Comparison of ENCODE assay signal across 8 mouse cellular contexts in the genomic region with DNA sequence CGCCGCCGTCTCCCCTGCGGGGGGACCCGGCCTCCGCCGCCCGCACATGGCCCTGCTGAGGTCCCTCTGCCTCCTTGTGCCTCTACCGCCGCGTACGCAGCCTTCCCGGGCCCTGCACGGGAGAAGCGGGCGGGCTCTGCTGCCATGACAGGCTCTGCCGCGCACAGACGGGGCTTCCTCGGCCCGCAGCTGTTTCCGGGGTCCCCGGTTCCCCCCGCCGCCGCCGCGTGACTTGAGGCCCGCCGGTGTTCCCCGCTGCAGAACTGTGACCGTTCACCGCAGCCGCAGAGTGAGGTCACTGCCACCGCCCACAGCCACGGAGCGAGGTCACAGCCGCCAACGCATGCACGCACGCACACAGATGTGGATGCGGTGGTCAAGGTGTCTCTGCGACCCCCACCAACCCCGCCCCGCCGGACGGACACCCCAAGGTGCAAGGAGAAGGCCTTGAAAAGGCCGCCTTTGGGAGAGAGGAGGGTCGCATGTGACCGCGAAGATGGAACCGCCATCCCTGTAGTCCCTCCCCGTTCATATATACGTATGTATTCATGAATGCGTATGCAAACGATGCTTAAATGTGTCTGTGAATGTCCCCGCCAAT.
DNase-seq lines count a peak whose midpoint lies in the region; ATAC-seq and TF ChIP-seq lines count a peak whose summit lies in the region.

No protein-coding gene starts in this region.

- H3K4me2 ChIP-seq in heart, embryonic 13.5 days, result peak overlapping the region; percentile 94
- peak overlapping the region; percentile 95 for H3K4me2 ChIP-seq in kidney, embryonic 16.5 days (replicated peaks; ENCODE audit: low read depth, low read length)
- peak overlapping the region; percentile 84 for H3K4me2 ChIP-seq in limb, embryonic 14.5 days (replicated peaks; ENCODE audit: low read depth, low read length, severe bottlenecking)
- H3K4me2 ChIP-seq in midbrain, embryonic 14.5 days (ENCODE audit: low read length), result peak overlapping the region; percentile 66

- 4% methylated on average over 57 of the region's 57 CpGs for WGBS in forebrain, embryonic 10.5 days
- 4% methylated on average over 57 of the region's 57 CpGs for WGBS in heart, embryonic 13.5 days
- 4% methylated on average over 56 of the region's 57 CpGs for WGBS in kidney, embryonic 16.5 days
- WGBS in limb, embryonic 14.5 days, result 4% methylated on average over 57 of the region's 57 CpGs
- 1% methylated on average over 57 of the region's 57 CpGs for WGBS in midbrain, embryonic 14.5 days

- peak overlapping the region; percentile 71 for H3K4me3 ChIP-seq in brown adipose tissue, adult 24 weeks (ENCODE audit: insufficient read depth, low read depth, low read length)
- H3K4me3 ChIP-seq in forebrain, embryonic 10.5 days, result peak overlapping the region; percentile 73
- peak overlapping the region; percentile 69 for H3K4me3 ChIP-seq in heart, embryonic 13.5 days
- peak overlapping the region; percentile 67 for H3K4me3 ChIP-seq in kidney, embryonic 16.5 days (ENCODE audit: low read length)
- H3K4me3 ChIP-seq in limb, embryonic 14.5 days (replicated peaks; ENCODE audit: low read length), result peak overlapping the region; percentile 58
- H3K4me3 ChIP-seq in midbrain, embryonic 14.5 days (replicated peaks; ENCODE audit: low read depth, low read length), result peak overlapping the region; percentile 76

- peak; percentile 45 for DNase-seq in forebrain, embryonic 10.5 days (ENCODE audit: extremely low spot score, low spot score)
- DNase-seq in limb, embryonic 14.5 days (ENCODE audit: low spot score), result peak; percentile 26
- peak; percentile 83 for DNase-seq in midbrain, embryonic 14.5 days
- DNase-seq in spleen, postnatal 10 days (ENCODE audit: low spot score in 2 of 2), result peak; percentile 3 to 33
- DNase-seq in MN1 (ENCODE audit: low spot score), result no peak

- no peaks in the 10 kb centered on the region for H3K36me3 ChIP-seq in forebrain, embryonic 10.5 days (replicated peaks)
- no peaks in the 10 kb centered on the region for H3K36me3 ChIP-seq in heart, embryonic 13.5 days
- H3K36me3 ChIP-seq in kidney, embryonic 16.5 days (ENCODE audit: insufficient read depth, low read length), result no peaks in the 10 kb centered on the region
- H3K36me3 ChIP-seq in limb, embryonic 14.5 days (ENCODE audit: control insufficient read depth, insufficient read depth, low read length), result no peaks in the 10 kb centered on the region
- no peaks in the 10 kb centered on the region for H3K36me3 ChIP-seq in midbrain, embryonic 14.5 days (ENCODE audit: control insufficient read depth, insufficient read depth, low read length)

- no peak for TF ChIP-seq POLR2A in limb, embryonic 14.5 days (IDR thresholded peaks at IDR 0.05; ENCODE audit: borderline replicate concordance, extremely low read depth, insufficient read depth, insufficient read length)

- H3K27me3 ChIP-seq in forebrain, embryonic 10.5 days (ENCODE audit: poor library complexity, severe bottlenecking), result no peaks in the 10 kb centered on the region; the same call in 1 of the 2 replicates
- 0 out of 2 replicates have a peak, but pooled peaks cover 4% of the 10 kb centered on the region for H3K27me3 ChIP-seq in heart, embryonic 13.5 days (replicated peaks)
- no peaks in the 10 kb centered on the region; the same call in 1 of the 2 replicates for H3K27me3 ChIP-seq in kidney, embryonic 16.5 days (ENCODE audit: insufficient read depth, low read length)
- no peaks in the 10 kb centered on the region for H3K27me3 ChIP-seq in limb, embryonic 14.5 days (ENCODE audit: control insufficient read depth, insufficient read depth, low read length)
- no peaks in the 10 kb centered on the region for H3K27me3 ChIP-seq in midbrain, embryonic 14.5 days (ENCODE audit: control insufficient read depth, insufficient read depth, low read length)

- ATAC-seq in heart, embryonic 13.5 days (ENCODE audit: extremely low read depth, insufficient number of reproducible peaks, low FRiP score, low TSS enrichment), result no peak
- ATAC-seq in kidney, embryonic 16.5 days (ENCODE audit: low FRiP score, low TSS enrichment), result peak; percentile 86
- ATAC-seq in limb, embryonic 14.5 days (ENCODE audit: low FRiP score, low read depth), result peak; percentile 81
- ATAC-seq in midbrain, embryonic 14.5 days (ENCODE audit: low FRiP score, low TSS enrichment), result peak; percentile 92

- no peak overlapping the region for H3K27ac ChIP-seq in brown adipose tissue, adult 24 weeks (replicated peaks; ENCODE audit: low read depth, low read length)
- H3K27ac ChIP-seq in forebrain, embryonic 10.5 days, result peak overlapping the region; percentile 86
- H3K27ac ChIP-seq in heart, embryonic 13.5 days (replicated peaks), result no peak overlapping the region
- H3K27ac ChIP-seq in kidney, embryonic 16.5 days (ENCODE audit: low read length), result no peak overlapping the region
- H3K27ac ChIP-seq in limb, embryonic 14.5 days (replicated peaks; ENCODE audit: low read depth, low read length), result no peak overlapping the region
- peak overlapping the region; percentile 87 for H3K27ac ChIP-seq in midbrain, embryonic 14.5 days (replicated peaks; ENCODE audit: low read depth, low read length)

- peaks cover 4% of the 10 kb centered on the region; the same call in 1 of the 2 replicates for H3K9me3 ChIP-seq in forebrain, embryonic 10.5 days
- no peaks in the 10 kb centered on the region for H3K9me3 ChIP-seq in heart, embryonic 13.5 days
- H3K9me3 ChIP-seq in kidney, embryonic 16.5 days (ENCODE audit: low read length), result no peaks in the 10 kb centered on the region
- no peaks in the 10 kb centered on the region for H3K9me3 ChIP-seq in limb, embryonic 14.5 days (ENCODE audit: control insufficient read depth, low read length)
- H3K9me3 ChIP-seq in midbrain, embryonic 14.5 days (ENCODE audit: control insufficient read depth, low read length), result no peaks in the 10 kb centered on the region

- H3K9ac ChIP-seq in heart, embryonic 13.5 days, result peak overlapping the region; percentile 81
- peak overlapping the region; percentile 77 for H3K9ac ChIP-seq in kidney, embryonic 16.5 days (replicated peaks; ENCODE audit: low read length)
- H3K9ac ChIP-seq in limb, embryonic 14.5 days (ENCODE audit: low read depth, low read length, severe bottlenecking), result peak overlapping the region; percentile 77
- H3K9ac ChIP-seq in midbrain, embryonic 14.5 days (replicated peaks; ENCODE audit: low read length), result peak overlapping the region; percentile 87

- H3K4me1 ChIP-seq in brown adipose tissue, adult 24 weeks (ENCODE audit: control insufficient read depth, insufficient read depth, insufficient read length, low read length), result no peaks in the 10 kb centered on the region
- peaks cover 5% of the 10 kb centered on the region for H3K4me1 ChIP-seq in forebrain, embryonic 10.5 days
- no peaks in the 10 kb centered on the region for H3K4me1 ChIP-seq in heart, embryonic 13.5 days
- H3K4me1 ChIP-seq in kidney, embryonic 16.5 days (ENCODE audit: insufficient read depth, low read length), result no peaks in the 10 kb centered on the region
- H3K4me1 ChIP-seq in limb, embryonic 14.5 days (ENCODE audit: control insufficient read depth, insufficient read depth, low read length), result no peaks in the 10 kb centered on the region
- no peaks in the 10 kb centered on the region for H3K4me1 ChIP-seq in midbrain, embryonic 14.5 days (ENCODE audit: control insufficient read depth, insufficient read depth, low read length)

Comparison
In these comparisons a context has a peak if more than half of its experiments do, and no peak if none do; other contexts are left out.
1. H3K27ac ChIP-seq: peak in forebrain, embryonic 10.5 days (single experiment) and midbrain, embryonic 14.5 days (single experiment); none in brown adipose tissue, adult 24 weeks (single experiment), heart, embryonic 13.5 days (single experiment), kidney, embryonic 16.5 days (single experiment) and limb, embryonic 14.5 days (single experiment).
2. Peak in every context shown above with its lines, with median percentiles within 50 percentile points of each other: H3K4me3 ChIP-seq, H3K4me2 ChIP-seq and H3K9ac ChIP-seq.